ENCODE assay signal across 32 mouse cellular contexts in the genomic region with DNA sequence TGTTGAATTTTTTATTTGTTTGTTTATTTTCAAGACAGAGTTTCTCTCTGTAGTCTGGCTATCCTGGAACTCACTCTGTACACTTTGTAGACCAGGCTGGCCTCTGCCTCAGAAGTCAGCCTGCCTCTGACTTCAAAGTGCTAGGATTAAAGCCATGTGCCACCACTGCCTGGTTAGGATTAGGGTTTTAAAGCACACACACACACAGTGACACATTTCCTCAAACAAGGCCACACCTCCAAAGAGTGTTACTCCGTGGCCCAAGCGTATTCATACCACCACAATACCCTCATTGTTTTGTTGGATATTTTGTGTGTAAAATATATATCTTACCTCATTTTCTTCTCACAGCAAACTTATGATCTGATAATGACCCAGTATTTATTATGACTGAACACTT.
DNase-seq lines count a peak whose midpoint lies in the region; ATAC-seq and TF ChIP-seq lines count a peak whose summit lies in the region.
"Had no signal": no experiment of that assay in that cellular context is flagged by ENCODE, and none has a peak within 500 bp of the region (broad histone marks: within the 10 kb centered on the region; RNA-seq: fewer than 3 reads in every experiment).

No protein-coding gene starts in this region.

- no peaks in the 10 kb centered on the region for H3K4me1 ChIP-seq in limb, embryonic 12.5 days (replicated peaks)
- H3K4me1 ChIP-seq in cerebellum, adult 2 months (ENCODE audit: control insufficient read depth, insufficient read depth, low read length), result no peaks in the 10 kb centered on the region
- H3K4me1 ChIP-seq: embryonic facial prominence, embryonic 12.5 days; embryonic facial prominence, embryonic 15.5 days; heart, embryonic 12.5 days; heart, embryonic 15.5 days; hindbrain, embryonic 10.5 days; hindbrain, embryonic 13.5 days had no signal

- no peak overlapping the region for H3K27ac ChIP-seq in limb, embryonic 12.5 days
- no peak overlapping the region for H3K27ac ChIP-seq in cerebellum, adult 2 months (ENCODE audit: insufficient read depth, low read length)
- H3K27ac ChIP-seq: embryonic facial prominence, embryonic 12.5 days; embryonic facial prominence, embryonic 15.5 days; heart, embryonic 15.5 days; hindbrain, embryonic 10.5 days; hindbrain, embryonic 13.5 days; hindbrain, postnatal 0 days had no signal

- H3K27me3 ChIP-seq in limb, embryonic 12.5 days, result no peaks in the 10 kb centered on the region
- no peaks in the 10 kb centered on the region for H3K27me3 ChIP-seq in cerebellum, adult 2 months (ENCODE audit: control insufficient read depth, insufficient read depth, low read length)
- H3K27me3 ChIP-seq: CH12.LX; embryonic facial prominence, embryonic 12.5 days; embryonic facial prominence, embryonic 15.5 days; heart, embryonic 12.5 days; heart, embryonic 15.5 days; hindbrain, embryonic 13.5 days; Patski had no signal

- no peak overlapping the region for H3K4me2 ChIP-seq in limb, embryonic 12.5 days
- H3K4me2 ChIP-seq: embryonic facial prominence, embryonic 12.5 days; embryonic facial prominence, embryonic 15.5 days; heart, embryonic 12.5 days; heart, embryonic 15.5 days; hindbrain, embryonic 13.5 days had no signal

- no peak overlapping the region for H3K9ac ChIP-seq in limb, embryonic 12.5 days (replicated peaks)
- H3K9ac ChIP-seq: embryonic facial prominence, embryonic 12.5 days; embryonic facial prominence, embryonic 15.5 days; forebrain, postnatal 0 days; heart, embryonic 12.5 days; heart, embryonic 15.5 days; hindbrain, embryonic 13.5 days had no signal

- no peaks in the 10 kb centered on the region for H3K9me3 ChIP-seq in limb, embryonic 12.5 days
- H3K9me3 ChIP-seq: embryonic facial prominence, embryonic 12.5 days; embryonic facial prominence, embryonic 15.5 days; G1E; heart, embryonic 12.5 days; heart, embryonic 15.5 days; hindbrain, embryonic 10.5 days; hindbrain, embryonic 13.5 days had no signal

- no peak for TF ChIP-seq POLR2A in cerebellum, adult 2 months (IDR thresholded peaks at IDR 0.05; ENCODE audit: borderline replicate concordance, insufficient read depth, low read length)

- no peak for TF ChIP-seq CTCF in cerebellum, adult 2 months (IDR thresholded peaks at IDR 0.05; ENCODE audit: borderline replicate concordance, insufficient read depth, low read depth, low read length)

- no peak overlapping the region for H3K4me3 ChIP-seq in limb, embryonic 12.5 days (replicated peaks)
- H3K4me3 ChIP-seq in cerebellum, adult 2 months (replicated peaks; ENCODE audit: insufficient read depth, low read depth, low read length), result no peak overlapping the region
- H3K4me3 ChIP-seq: embryonic facial prominence, embryonic 12.5 days; embryonic facial prominence, embryonic 15.5 days; heart, embryonic 12.5 days; heart, embryonic 15.5 days; hindbrain, embryonic 10.5 days; hindbrain, embryonic 13.5 days had no signal

- peak; percentile 5 for DNase-seq in embryo, embryonic 10 days (ENCODE audit: low spot score)
- no peak for DNase-seq in embryo, embryonic 9.5 days (ENCODE audit: extremely low spot score)
- peak; percentile 6 for DNase-seq in 3134 (ENCODE audit: extremely low read depth, insufficient read length, low spot score)
- DNase-seq in forelimb bud, embryonic 11.5 days (ENCODE audit: low read depth, low spot score), result peak; percentile 49
- no peak for DNase-seq in cerebellum, adult 2 months
- DNase-seq in cerebellum, adult 18-20 months, result no peak
- DNase-seq: adrenal gland, adult 2 months; adrenal gland, postnatal 25 days; B cell, adult 2 months; cerebellum, adult 11-12 months; cerebellum, adult 9-11 months; cerebellum, postnatal 25 days; forebrain, postnatal 0 days; gastrocnemius, postnatal 25 days; heart, adult 18-20 months; heart, postnatal 10 days; heart, postnatal 36 days had no signal

- H3K36me3 ChIP-seq in limb, embryonic 12.5 days, result no peaks in the 10 kb centered on the region
- H3K36me3 ChIP-seq: embryonic facial prominence, embryonic 12.5 days; embryonic facial prominence, embryonic 15.5 days; G1E; heart, embryonic 12.5 days; heart, embryonic 15.5 days; hindbrain, embryonic 10.5 days; hindbrain, embryonic 13.5 days had no signal

- WGBS in limb, embryonic 12.5 days, result 45% methylated on average over 2 of the region's 2 CpGs
- WGBS in cerebellum, adult 2 months, result 80% methylated on average over 2 of the region's 2 CpGs

- peak; percentile 52; the same call in 1 of the 2 replicates for ATAC-seq in limb, embryonic 12.5 days (ENCODE audit: insufficient number of reproducible peaks, insufficient read depth, low FRiP score, low TSS enrichment, low read depth)
- ATAC-seq in activated CD4-positive, CD25-positive, alpha-beta regulatory T cell, adult 4 months, result no peak
- ATAC-seq: forebrain, embryonic 14.5 days; forebrain, postnatal 0 days; hindbrain, postnatal 0 days; inflammation-experienced regulatory T-cells, adult 6 months; intestine, embryonic 16.5 days; Patski had no signal

Comparison
In these comparisons a context has a peak if more than half of its experiments do, and no peak if none do; other contexts are left out.
1. DNase-seq: peak in embryo, embryonic 10 days (single experiment), 3134 (single experiment) and forelimb bud, embryonic 11.5 days (single experiment); none in embryo, embryonic 9.5 days (single experiment), cerebellum, adult 2 months (0 of 2) and cerebellum, adult 18-20 months (0 of 2).